Mouse (Mus musculus) liver, embryonic 13.5 days (tissue): Measurements from ENCODE around the gene Tulp4. TPM values are rescaled to one million over a fixed set of nuclear protein-coding genes. Genes with fewer than 3 reads are reported as not detected.
"Not testable (repeated sequence)": the region's sequence is repeated elsewhere in the genome, so short reads cannot be mapped to it uniquely, and the experiment has no call there.

ENCODE experiments used
- ATAC-seq: fragments of 200-750 bp; cut with Nextera tagmentation; 2 replicates; pipeline ENCODE4 v1.8.0; 2017; ENCODE audit warnings: low read depth, mild to moderate bottlenecking, moderate number of reproducible peaks, moderate library complexity
- DNase-seq: peaks from one replicate; pipeline ENCODE4 v3.0.0; 2022
- H3K27ac ChIP-seq: fragments of 300-500 bp; sonication (generic); 2 replicates; pipeline ENCODE4 v1.5.1; 2015; ENCODE audit warnings: moderate library complexity, mild to moderate bottlenecking, inconsistent platforms
- H3K27me3 ChIP-seq: fragments of 300-500 bp; sonication (generic); 2 replicates; pipeline ENCODE4 v1.6.1; 2015; ENCODE audit warnings: mild to moderate bottlenecking, inconsistent platforms
- H3K36me3 ChIP-seq: fragments of 300-500 bp; sonication (generic); 2 replicates; pipeline ENCODE4 v1.6.1; 2015; ENCODE audit warnings: mild to moderate bottlenecking, inconsistent platforms
- H3K4me1 ChIP-seq: fragments of 300-500 bp; sonication (generic); replicated peaks from 2 replicates; pipeline ENCODE4 v1.6.1; 2015; ENCODE audit warnings: inconsistent platforms
- H3K4me2 ChIP-seq: fragments of 300-500 bp; sonication (generic); 2 replicates; pipeline ENCODE4 v1.6.1; 2015; ENCODE audit warnings: inconsistent platforms, mild to moderate bottlenecking, moderate library complexity
- H3K4me3 ChIP-seq: fragments of 300-500 bp; sonication (generic); replicated peaks from 2 replicates; pipeline ENCODE4 v1.5.1; 2015; ENCODE audit warnings: mild to moderate bottlenecking, inconsistent platforms
- H3K9ac ChIP-seq: fragments of 300-500 bp; sonication (generic); 2 replicates; pipeline ENCODE4 v1.6.1; 2015; ENCODE audit warnings: mild to moderate bottlenecking, inconsistent platforms
- H3K9me3 ChIP-seq: fragments of 300-500 bp; sonication (generic); replicated peaks from 2 replicates; pipeline ENCODE4 v1.6.1; 2016; ENCODE audit warnings: inconsistent platforms
- WGBS: fragments of 180-500 bp; shearing (Covaris S2); methylation state at CpG from one replicate; pipeline ENCODE4 v1.1.7; 2015; ENCODE audit not compliant: insufficient replicate concordance; 5-methylcytosine and 5-hydroxymethylcytosine counted together
- polyA plus RNA-seq: library from polyadenylated mRNA; unstranded; fragments of >200 nt; fragmentation: Nextera tagmentation; extraction: Ambion mirVana; gene quantifications from 2 replicates; pipeline ENCODE4 v1.2.1, GENCODE M21; 2015

Gene Tulp4
- polyA plus RNA-seq, 1 experiment from 2014 or later: 40.1 TPM

DNA sequence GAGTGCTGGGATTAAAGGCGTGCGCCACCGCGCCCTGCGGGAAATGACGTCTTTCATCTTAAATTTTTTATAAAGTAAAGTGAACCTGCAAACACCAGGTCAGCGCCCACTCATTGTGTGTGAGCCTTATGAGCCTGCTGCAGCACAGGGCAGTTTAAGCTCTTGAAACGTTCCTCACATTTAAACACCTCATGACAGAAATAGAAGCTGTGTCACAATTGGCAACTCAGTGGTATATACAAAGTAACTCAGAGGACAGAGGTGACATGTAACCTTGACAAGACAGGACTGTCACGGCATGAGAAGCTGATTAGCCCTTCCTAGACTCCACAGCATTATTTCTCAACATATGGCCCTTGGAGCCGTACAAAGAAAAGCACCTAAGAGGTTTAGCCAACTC, 110.3 kb downstream of the Tulp4 start:
- Histone ChIP-seq H3K4me2 (no peak overlapping the region), H3K4me3 (no peak overlapping the region), H3K9me3 (no peaks in the 10 kb centered on the region), H3K9ac (no peak overlapping the region), H3K27ac (no peak overlapping the region), H3K4me1 (no peaks in the 10 kb centered on the region), H3K36me3 (no peaks in the 10 kb centered on the region), H3K27me3 (no peaks in the 10 kb centered on the region)
- no peak for DNase-seq
- no peak for ATAC-seq
- WGBS: 83% methylated on average over 10 of the region's 10 CpGs

DNA sequence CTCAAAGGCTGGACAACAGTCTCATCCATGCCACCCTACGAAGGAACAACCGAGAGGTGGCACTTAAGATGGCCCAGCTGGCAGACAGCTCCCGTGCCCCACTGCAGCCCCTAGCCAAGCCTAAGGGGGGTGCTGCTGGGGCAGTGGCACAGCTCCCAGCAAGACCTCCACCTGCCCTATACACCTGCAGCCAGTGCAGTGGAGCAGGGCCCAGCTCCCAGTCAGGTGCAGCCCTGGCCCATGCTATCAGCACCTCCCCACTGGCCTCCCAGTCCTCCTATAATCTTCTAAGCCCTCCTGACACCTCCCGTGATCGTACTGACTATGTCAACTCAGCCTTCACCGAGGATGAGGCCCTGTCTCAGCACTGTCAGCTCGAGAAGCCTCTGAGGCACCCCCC, 126.4 kb downstream of the Tulp4 start:
- not testable (repeated sequence) for H3K27ac ChIP-seq, H3K4me1 ChIP-seq, DNase-seq, H3K27me3 ChIP-seq, H3K4me2 ChIP-seq, H3K36me3 ChIP-seq, H3K9me3 ChIP-seq, ATAC-seq, H3K4me3 ChIP-seq, H3K9ac ChIP-seq
- WGBS: no CpG with 5 or more reads among the region's 7 CpGs

DNA sequence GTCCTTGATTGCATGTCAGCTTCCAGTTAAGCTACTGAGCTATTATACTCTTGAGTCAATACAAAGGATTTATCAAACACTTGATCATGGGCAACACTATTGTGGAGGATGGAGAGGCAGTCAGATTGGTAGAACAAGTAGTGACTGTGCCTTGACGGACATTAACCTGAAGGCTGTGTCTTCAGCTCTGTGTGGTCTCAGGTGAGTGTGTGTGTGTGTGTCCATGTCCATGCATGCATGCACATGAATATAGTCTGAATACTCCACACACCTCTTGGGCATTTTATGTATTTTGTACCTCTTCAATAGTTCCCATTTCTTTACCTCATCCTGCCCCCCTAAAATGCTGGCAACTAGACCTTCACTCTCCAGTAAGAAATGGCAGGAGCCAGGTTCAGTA, 145.1 kb downstream of the Tulp4 start:
- not testable (repeated sequence) for H3K4me2 ChIP-seq, H3K27me3 ChIP-seq, H3K36me3 ChIP-seq, H3K4me3 ChIP-seq, DNase-seq, H3K9me3 ChIP-seq, ATAC-seq, H3K4me1 ChIP-seq, H3K27ac ChIP-seq, H3K9ac ChIP-seq
- 68% methylated on average over 1 of the region's 1 CpGs for WGBS

DNA sequence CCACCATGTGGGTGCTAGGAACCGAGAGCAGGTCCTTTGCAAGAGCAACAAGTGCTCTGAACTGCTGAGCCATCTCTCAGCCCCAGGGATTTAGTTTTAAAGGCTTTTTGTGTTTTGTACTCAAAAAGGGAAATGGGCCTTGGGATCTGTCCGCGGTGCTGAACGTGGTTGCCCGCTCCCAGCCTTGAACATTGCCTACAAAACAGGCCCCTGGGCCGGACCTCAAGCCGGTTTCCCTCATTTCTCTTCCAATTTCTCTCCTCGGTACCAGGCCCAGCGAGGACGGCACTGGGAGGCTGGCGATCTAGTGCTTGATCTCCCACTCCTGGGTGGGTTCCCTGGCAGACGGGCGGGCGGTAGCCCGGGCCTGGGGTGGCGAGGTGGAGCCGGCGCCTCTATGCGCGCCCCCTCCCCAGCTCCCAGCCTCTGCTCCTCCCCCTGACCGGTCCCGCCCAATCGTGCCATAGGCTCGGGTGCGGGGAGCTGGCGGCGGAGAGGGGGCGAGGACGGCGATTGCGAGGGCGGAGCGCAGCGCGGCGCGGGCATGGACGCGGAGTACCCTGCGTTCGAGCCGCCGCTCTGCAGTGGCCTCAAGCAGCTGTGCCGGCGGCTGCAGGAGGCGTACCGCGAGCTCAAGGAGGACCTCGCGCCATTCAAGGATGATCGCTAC, 150.3 kb downstream of the Tulp4 start, which contains the start of gene Tmem181a:
Gene Tmem181a, plus strand, starts transcription at position 461 of the 670 bp plus-strand sequence.
- not testable (repeated sequence) for H3K36me3 ChIP-seq, DNase-seq, H3K27me3 ChIP-seq, H3K4me2 ChIP-seq, H3K4me3 ChIP-seq, H3K9me3 ChIP-seq, ATAC-seq, H3K27ac ChIP-seq, H3K4me1 ChIP-seq, H3K9ac ChIP-seq
- WGBS: 0% methylated on average over 5 of the region's 51 CpGs

DNA sequence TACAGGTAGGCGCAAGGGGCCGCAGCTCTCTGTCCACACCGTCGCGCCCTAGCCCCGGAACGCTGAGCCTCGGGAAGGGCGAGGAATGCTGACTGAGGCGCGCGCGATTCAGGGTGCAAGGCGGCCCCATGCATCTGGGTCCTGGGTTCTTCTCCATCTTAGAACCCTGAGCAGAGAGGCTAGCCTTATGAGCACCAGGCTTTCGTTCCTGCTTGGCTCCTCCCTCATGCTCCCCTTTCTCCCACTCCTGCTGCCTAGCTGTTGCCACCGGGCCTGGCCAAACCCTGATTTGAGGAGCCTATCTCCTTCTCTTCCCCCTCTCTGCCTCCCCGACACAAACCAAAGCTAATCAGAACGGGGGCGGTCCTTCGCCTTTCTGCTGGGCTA, 150.8 kb downstream of the Tulp4 start:
- H3K27ac ChIP-seq, DNase-seq, ATAC-seq: not testable (repeated sequence)

DNA sequence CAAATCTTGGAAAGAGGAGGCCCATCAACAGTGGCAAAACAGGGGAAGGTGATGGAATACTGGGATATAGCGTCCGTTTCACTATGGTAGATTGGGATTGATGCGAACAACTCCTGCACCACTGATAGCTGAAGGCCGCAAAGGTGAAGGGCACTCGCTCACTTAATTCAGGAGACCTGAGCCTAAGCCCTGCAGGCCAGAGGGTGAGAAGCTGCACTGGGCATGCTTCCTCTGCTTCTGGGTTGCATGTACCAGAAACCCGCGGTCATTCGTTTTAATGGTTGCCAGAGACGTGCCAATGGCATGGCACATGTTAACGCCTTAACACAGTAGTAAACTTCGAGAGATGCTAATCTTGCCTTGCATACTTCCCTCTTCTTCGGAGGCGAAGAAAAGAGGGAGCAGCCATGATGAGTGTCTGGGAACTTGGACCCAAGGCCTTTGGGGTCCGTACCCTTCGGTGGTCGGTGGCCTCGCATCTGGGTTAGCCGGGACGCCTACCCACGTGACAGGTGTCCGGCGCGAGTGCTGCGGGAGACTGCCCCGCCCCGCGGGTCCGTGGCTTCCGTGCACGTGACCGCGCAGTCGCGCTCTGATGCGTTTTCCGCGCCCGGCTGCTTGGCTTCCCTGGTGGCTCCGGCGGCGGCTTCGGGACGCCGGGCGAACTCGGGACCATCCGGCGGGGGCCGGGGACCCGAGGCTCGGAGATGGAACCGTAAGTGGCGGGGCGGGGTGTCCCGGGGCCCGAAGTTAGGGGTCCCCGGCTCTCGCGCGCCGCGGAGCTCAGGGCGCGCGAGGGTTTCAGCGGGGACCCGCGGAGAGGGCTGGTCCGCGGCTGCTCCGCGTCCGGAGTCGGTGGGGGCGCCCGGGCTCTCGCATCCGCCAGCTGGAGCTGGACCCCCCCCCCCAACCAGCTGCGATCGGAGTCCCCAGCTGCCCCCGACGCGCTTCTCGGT, 163.9 kb downstream of the Tulp4 start:
- peak overlapping the region; percentile 53 for H3K4me3 ChIP-seq
- H3K9me3 ChIP-seq, H3K27ac ChIP-seq, H3K27me3 ChIP-seq, H3K36me3 ChIP-seq, H3K4me1 ChIP-seq, DNase-seq: not testable (repeated sequence)
- 1% methylated on average over 75 of the region's 84 CpGs for WGBS
- peak overlapping the region; percentile 62 for H3K4me2 ChIP-seq
- ATAC-seq: peak; percentile 60
- H3K9ac ChIP-seq: peak overlapping the region; percentile 47; the same call in 1 of the 2 replicates

More for the DNA sequence above, 150.8 kb downstream of the Tulp4 start:
- H3K36me3 ChIP-seq, H3K27me3 ChIP-seq, H3K9me3 ChIP-seq, H3K9ac ChIP-seq, H3K4me3 ChIP-seq, H3K4me2 ChIP-seq, H3K4me1 ChIP-seq: not testable (repeated sequence)
- WGBS: 4% methylated on average over 12 of the region's 20 CpGs

DNA sequence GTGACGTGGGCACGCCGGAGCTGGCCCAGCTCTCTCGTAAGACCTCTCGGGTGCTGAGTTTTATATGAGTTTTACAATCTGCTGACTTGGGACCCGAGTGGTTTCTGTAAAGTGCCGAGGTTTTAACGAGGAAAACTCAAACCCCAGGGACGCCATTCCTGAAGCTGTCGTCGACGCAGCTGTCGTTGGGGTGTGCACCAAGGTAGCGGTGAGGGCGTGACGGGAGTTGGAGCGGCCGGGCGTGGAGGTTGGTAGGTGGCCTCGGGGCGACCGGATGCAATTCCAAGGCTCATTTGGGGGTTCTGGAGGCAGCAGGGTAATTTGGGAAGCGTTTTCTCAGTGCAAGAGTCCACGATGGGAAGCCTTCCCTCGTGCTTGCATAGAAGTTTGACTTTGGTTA, 164.6 kb downstream of the Tulp4 start:
- not testable (repeated sequence) for DNase-seq, ATAC-seq

DNA sequence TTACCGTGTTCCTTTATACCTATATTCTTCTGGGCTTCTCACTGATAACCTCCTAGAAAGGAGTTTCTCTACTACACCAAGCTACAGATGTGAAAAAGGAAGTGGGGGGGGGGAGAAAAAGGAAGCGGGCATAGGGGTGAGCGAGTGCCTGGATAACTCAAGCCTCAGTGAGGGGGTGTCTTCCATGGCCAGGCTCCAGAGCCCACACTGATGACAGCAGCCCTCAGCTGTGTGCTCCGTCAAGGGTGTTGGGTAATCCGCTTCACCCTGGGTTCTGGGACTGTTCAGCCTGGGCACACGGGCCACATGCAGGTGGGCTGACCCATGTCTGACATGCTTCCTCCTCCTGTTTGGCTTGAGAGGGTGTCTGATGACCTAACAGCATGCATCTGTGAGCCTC, 165.7 kb downstream of the Tulp4 start:
- not testable (repeated sequence) for H3K27ac ChIP-seq, H3K4me1 ChIP-seq, DNase-seq, H3K9me3 ChIP-seq, ATAC-seq, H3K4me3 ChIP-seq, H3K36me3 ChIP-seq, H3K4me2 ChIP-seq, H3K9ac ChIP-seq, H3K27me3 ChIP-seq
- 56% methylated on average over 6 of the region's 6 CpGs for WGBS

More for the DNA sequence above, 164.6 kb downstream of the Tulp4 start:
- H3K4me1 ChIP-seq, H3K36me3 ChIP-seq, H3K27ac ChIP-seq, H3K27me3 ChIP-seq, H3K9me3 ChIP-seq: not testable (repeated sequence)
- peak overlapping the region; percentile 53 for H3K4me3 ChIP-seq
- H3K4me2 ChIP-seq: peak overlapping the region; percentile 62
- peak overlapping the region; percentile 47; the same call in 1 of the 2 replicates for H3K9ac ChIP-seq
- WGBS: under 1% methylated on average over 25 of the region's 25 CpGs

DNA sequence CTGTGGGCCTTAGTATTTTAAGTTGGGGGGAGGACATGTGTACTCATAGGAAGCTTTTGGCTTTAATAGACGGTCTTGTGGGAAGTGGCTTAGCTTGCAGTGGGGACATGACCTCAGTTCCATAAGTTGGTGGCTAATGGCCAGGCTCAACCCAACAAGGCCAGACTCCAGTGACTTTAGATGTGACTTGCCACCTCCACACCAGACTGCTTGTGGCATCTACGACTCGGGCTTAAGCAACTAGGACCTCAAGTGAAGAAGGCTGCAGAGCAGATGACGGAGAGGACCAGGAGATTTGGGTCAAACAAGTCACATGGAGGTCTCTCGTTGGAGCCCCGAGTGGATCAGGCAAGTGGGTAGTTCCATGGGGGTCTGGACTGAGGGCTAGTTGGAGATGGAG, 168.5 kb downstream of the Tulp4 start:
- ATAC-seq, H3K27me3 ChIP-seq, H3K36me3 ChIP-seq, H3K4me3 ChIP-seq, H3K9me3 ChIP-seq, H3K4me2 ChIP-seq, H3K27ac ChIP-seq, H3K4me1 ChIP-seq, DNase-seq, H3K9ac ChIP-seq: not testable (repeated sequence)
- 72% methylated on average over 4 of the region's 6 CpGs for WGBS

DNA sequence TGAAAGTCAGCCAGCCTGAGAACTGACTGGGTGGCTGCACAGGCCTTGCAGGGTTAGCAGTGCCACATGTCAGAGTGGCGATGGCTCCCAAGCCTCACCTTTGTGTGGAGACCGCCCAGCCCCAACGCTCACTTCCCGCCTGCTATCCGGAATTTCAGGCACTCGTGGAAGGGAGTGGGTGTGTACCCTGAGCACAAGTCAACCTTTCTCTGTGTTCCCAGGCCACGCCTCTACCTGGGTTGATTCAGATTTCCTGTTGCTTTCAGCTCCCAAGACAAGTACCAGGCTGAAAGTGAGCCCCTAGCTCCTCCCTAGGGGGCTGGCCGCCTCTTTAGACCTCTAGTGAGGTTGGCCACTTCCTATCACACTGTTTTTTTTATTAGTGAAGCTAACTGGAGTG, 173.0 kb downstream of the Tulp4 start:
- not testable (repeated sequence) for H3K27ac ChIP-seq, H3K36me3 ChIP-seq, H3K27me3 ChIP-seq, H3K9me3 ChIP-seq, H3K4me3 ChIP-seq, H3K9ac ChIP-seq, H3K4me2 ChIP-seq, DNase-seq, H3K4me1 ChIP-seq, ATAC-seq
- 58% methylated on average over 8 of the region's 8 CpGs for WGBS

DNA sequence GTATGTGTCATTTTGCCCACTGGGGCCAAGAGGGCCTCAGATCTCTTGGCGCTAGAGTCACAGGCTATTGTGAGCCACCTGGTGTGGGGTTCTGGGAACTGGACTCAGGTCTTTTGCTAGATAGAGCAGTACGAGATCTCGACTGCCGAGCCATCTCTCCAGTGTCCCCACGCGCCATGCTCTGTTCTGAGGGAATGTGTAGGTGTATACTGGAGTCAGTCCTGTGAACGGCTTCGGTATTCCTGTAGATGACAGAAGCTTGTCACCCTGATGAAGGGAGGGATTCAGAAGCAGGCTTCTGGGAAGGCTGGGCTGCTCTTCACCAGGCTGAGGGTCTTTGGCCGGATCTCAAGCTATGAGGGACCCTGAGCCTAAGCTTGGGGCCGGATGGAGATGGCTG, 173.5 kb downstream of the Tulp4 start:
- H3K4me2 ChIP-seq, H3K27ac ChIP-seq, H3K9me3 ChIP-seq, H3K27me3 ChIP-seq, H3K4me1 ChIP-seq, H3K9ac ChIP-seq, H3K4me3 ChIP-seq, H3K36me3 ChIP-seq, ATAC-seq, DNase-seq: not testable (repeated sequence)
- 81% methylated on average over 10 of the region's 10 CpGs for WGBS
